In the genomic region with DNA sequence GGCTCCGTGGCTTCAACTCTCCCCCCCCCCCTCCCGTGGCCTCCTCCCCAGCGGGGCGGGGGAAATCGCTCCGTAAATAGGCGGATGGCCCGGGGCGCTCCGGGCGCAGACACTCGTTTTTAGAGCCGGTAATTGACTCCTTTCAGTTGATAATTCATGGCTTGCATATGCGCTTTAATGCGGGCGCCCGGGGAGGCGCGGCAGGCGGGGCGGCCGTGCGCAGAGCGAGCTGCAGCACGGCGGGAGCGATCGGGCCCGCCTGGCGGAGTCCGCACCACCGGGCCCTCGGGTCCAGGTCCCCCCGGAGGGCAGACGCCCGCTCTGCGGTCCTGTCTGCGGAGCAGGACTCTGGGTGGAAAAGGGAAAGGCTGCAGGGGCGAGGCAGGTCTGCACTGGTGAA, we compare ENCODE assay signal across 11 mouse cellular contexts. TPM values are rescaled to one million over a fixed set of nuclear protein-coding genes. Genes with fewer than 3 reads are reported as not detected.
DNase-seq lines count a peak whose midpoint lies in the region; ATAC-seq lines count a peak whose summit lies in the region.
"Had no signal": no experiment of that assay in that cellular context is flagged by ENCODE, and none has a peak within 500 bp of the region (broad histone marks: within the 10 kb centered on the region; RNA-seq: fewer than 3 reads in every experiment).

No protein-coding gene starts in this region.

- no peaks in the 10 kb centered on the region for H3K36me3 ChIP-seq in heart, embryonic 14.5 days (ENCODE audit: control insufficient read depth, insufficient read depth, low read length)
- no peaks in the 10 kb centered on the region for H3K36me3 ChIP-seq in hindbrain, embryonic 11.5 days (ENCODE audit: control insufficient read depth, insufficient read depth, low read length)
- H3K36me3 ChIP-seq in midbrain, embryonic 12.5 days: no peaks in the 10 kb centered on the region
- H3K36me3 ChIP-seq: G1E had no signal

- peak overlapping the region; percentile 62 for H3K4me2 ChIP-seq in heart, embryonic 14.5 days (ENCODE audit: low read length)
- peak overlapping the region; percentile 50 for H3K4me2 ChIP-seq in hindbrain, embryonic 11.5 days (replicated peaks; ENCODE audit: low read depth, low read length)
- peak overlapping the region; percentile 57 for H3K4me2 ChIP-seq in midbrain, embryonic 12.5 days (replicated peaks)

- H3K27me3 ChIP-seq in heart, embryonic 14.5 days (ENCODE audit: control insufficient read depth, insufficient read depth, low read length): peaks cover 81% of the 10 kb centered on the region
- H3K27me3 ChIP-seq in hindbrain, embryonic 11.5 days (ENCODE audit: control insufficient read depth, insufficient read depth, low read length): peaks cover 58% of the 10 kb centered on the region
- peaks cover 82% of the 10 kb centered on the region for H3K27me3 ChIP-seq in midbrain, embryonic 12.5 days

- no peak for ATAC-seq in heart, embryonic 14.5 days (ENCODE audit: insufficient number of reproducible peaks, insufficient read depth, low FRiP score, low read depth)
- peak; percentile 33 for ATAC-seq in hindbrain, embryonic 11.5 days (ENCODE audit: low FRiP score)
- ATAC-seq in midbrain, embryonic 12.5 days (ENCODE audit: low FRiP score, low read depth): peak; percentile 47; the same call in 1 of the 2 replicates
- no peak for ATAC-seq in inflammation-experienced regulatory T-cells, adult 6 months

- no peak for DNase-seq in heart, adult 8-10 months (ENCODE audit: low spot score)
- peak; percentile 34 for DNase-seq in MN1 (ENCODE audit: low spot score)
- peak; percentile 57 for DNase-seq in hindbrain, embryonic 11.5 days (ENCODE audit: low spot score)
- DNase-seq in thymus, adult 18-20 months: no peak
- DNase-seq in layer of hippocampus, postnatal 14 days (ENCODE audit: low spot score in 2 of 2): no peak
- DNase-seq: cerebellum, adult 8-10 months had no signal

- whole genome bisulfite sequencing in heart, embryonic 14.5 days: 2% methylated on average over 39 of the region's 39 CpGs
- WGBS in hindbrain, embryonic 11.5 days: under 1% methylated on average over 33 of the region's 39 CpGs
- 2% methylated on average over 39 of the region's 39 CpGs for WGBS in midbrain, embryonic 12.5 days

- H3K9me3 ChIP-seq in heart, embryonic 14.5 days (ENCODE audit: control insufficient read depth, low read length): no peaks in the 10 kb centered on the region
- H3K9me3 ChIP-seq in hindbrain, embryonic 11.5 days (ENCODE audit: control insufficient read depth, low read length): no peaks in the 10 kb centered on the region
- H3K9me3 ChIP-seq in midbrain, embryonic 12.5 days: no peaks in the 10 kb centered on the region
- H3K9me3 ChIP-seq: G1E had no signal

- peaks cover 0 to 10% of the 10 kb centered on the region in 2 experiments; a peak in 2 of 4 replicates for H3K4me1 ChIP-seq in heart, embryonic 14.5 days (ENCODE audit: control insufficient read depth in 2 of 2, insufficient read depth in 2 of 2, low read length in 2 of 2)
- H3K4me1 ChIP-seq in hindbrain, embryonic 11.5 days (replicated peaks; ENCODE audit: control insufficient read depth, insufficient read depth, low read length): peaks cover 7% of the 10 kb centered on the region
- H3K4me1 ChIP-seq in midbrain, embryonic 12.5 days: peaks cover 36% of the 10 kb centered on the region

- H3K9ac ChIP-seq in heart, embryonic 14.5 days (ENCODE audit: low read length): peak overlapping the region; percentile 34; the same call in 1 of the 2 replicates
- no peak overlapping the region for H3K9ac ChIP-seq in hindbrain, embryonic 11.5 days (ENCODE audit: low read depth, low read length)
- peak overlapping the region; percentile 46 for H3K9ac ChIP-seq in midbrain, embryonic 12.5 days (replicated peaks)

- no peak overlapping the region for H3K27ac ChIP-seq in heart, embryonic 14.5 days (replicated peaks in 1 of 2; ENCODE audit: control insufficient read depth in 1 of 2, insufficient read depth in 1 of 2, low read depth in 2 of 2, low read length in 2 of 2)
- no peak overlapping the region for H3K27ac ChIP-seq in hindbrain, embryonic 11.5 days (ENCODE audit: low read depth, low read length)
- no peak overlapping the region for H3K27ac ChIP-seq in midbrain, embryonic 12.5 days (replicated peaks)

- H3K4me3 ChIP-seq in heart, embryonic 14.5 days (ENCODE audit: control insufficient read depth in 1 of 2, insufficient read depth in 1 of 2, low read depth in 1 of 2, low read length in 2 of 2): peak overlapping the region; percentile 24 to 39
- peak overlapping the region; percentile 24; the same call in 1 of the 2 replicates for H3K4me3 ChIP-seq in hindbrain, embryonic 11.5 days (ENCODE audit: low read depth, low read length)
- peak overlapping the region; percentile 36 for H3K4me3 ChIP-seq in midbrain, embryonic 12.5 days

RNA-seq across cellular contexts. Expression of gene Faah, which starts 38.3 kb away (rescaled TPM):
- 1.1 and 1.9 TPM in 2 replicates for polyA plus RNA-seq in heart, embryonic 14.5 days (2014; fragmentation: Nextera tagmentation; extraction: Ambion mirVana)
- under 1 TPM in 3 of 4 experiments, not detected in 1; 0.34 to 0.82 (median 0.49) TPM for total RNA-seq in heart, adult 8-10 months (2022)
- 3.9 and 4.1 TPM in 2 replicates for polyA plus RNA-seq in hindbrain, embryonic 11.5 days (2014; fragmentation: Nextera tagmentation; extraction: Ambion mirVana)
- 4.5 and 5.5 TPM in 2 replicates for polyA plus RNA-seq in midbrain, embryonic 12.5 days (2016; fragmentation: Nextera tagmentation; extraction: Ambion mirVana)
- polyA plus RNA-seq in inflammation-experienced regulatory T-cells, adult 6 months (2017; shearing (Covaris generic)): 10 to 100 TPM; 29.0 to 64.8 (median 60.3) TPM
- total RNA-seq in layer of hippocampus, postnatal 14 days (2021): 100 to 1,000 TPM; 123 to 126 TPM

RNA-seq across cellular contexts. Expression of gene Dmbx1, which starts 39.7 kb away (rescaled TPM):
- polyA plus RNA-seq in heart, embryonic 14.5 days (2014; fragmentation: Nextera tagmentation; extraction: Ambion mirVana): not detected in 2 replicates
- not detected for total RNA-seq in heart, adult 8-10 months (2022)
- polyA plus RNA-seq in hindbrain, embryonic 11.5 days (2014; fragmentation: Nextera tagmentation; extraction: Ambion mirVana): 2.4 and 2.5 TPM in 2 replicates
- 18.2 and 18.3 TPM in 2 replicates for polyA plus RNA-seq in midbrain, embryonic 12.5 days (2016; fragmentation: Nextera tagmentation; extraction: Ambion mirVana)
- not detected for polyA plus RNA-seq in inflammation-experienced regulatory T-cells, adult 6 months (2017; shearing (Covaris generic))
- total RNA-seq in layer of hippocampus, postnatal 14 days (2021): under 1 TPM; 0.14 to 0.21 TPM
- polyA plus RNA-seq: G1E; large intestine, adult 2 months had no signal

Comparison
In these comparisons a context has a peak if more than half of its experiments do, and no peak if none do; other contexts are left out.
1. ATAC-seq: peak in hindbrain, embryonic 11.5 days (single experiment) and midbrain, embryonic 12.5 days (single experiment); none in heart, embryonic 14.5 days (single experiment) and inflammation-experienced regulatory T-cells, adult 6 months (single experiment).
2. DNase-seq: peak in MN1 (single experiment) and hindbrain, embryonic 11.5 days (single experiment); none in heart, adult 8-10 months (single experiment), thymus, adult 18-20 months (0 of 2) and layer of hippocampus, postnatal 14 days (0 of 2).
3. Peak in every context shown above with its lines, with median percentiles within 50 percentile points of each other: H3K4me2 ChIP-seq and H3K4me3 ChIP-seq.